23 mouse cellular contexts compared by ENCODE assay signal in genomic region chr12:30606743-30607142, GRCm38 (mm10). TPM values are rescaled to one million over a fixed set of nuclear protein-coding genes. Genes with fewer than 3 reads are reported as not detected.
A peak's percentile ranks its signal among the peaks of the same experiment; 100 is the strongest.
DNase-seq lines count a peak whose midpoint lies in the region; ATAC-seq lines count a peak whose summit lies in the region.
"Had no signal": no experiment of that assay in that cellular context is flagged by ENCODE, and none has a peak within 500 bp of the region (broad histone marks: within the 10 kb centered on the region; RNA-seq: fewer than 3 reads in every experiment).

No protein-coding gene starts in this region.

- H3K9ac ChIP-seq in heart, embryonic 11.5 days (ENCODE audit: low read depth, low read length) = no peak overlapping the region
- H3K9ac ChIP-seq: embryonic facial prominence, embryonic 15.5 days; forebrain, embryonic 15.5 days; neural tube, embryonic 12.5 days had no signal

- DNase-seq in heart, adult 9 months (ENCODE audit: low spot score in 2 of 2) = peak; percentile 5 to 11
- DNase-seq in lung, postnatal 25 days (ENCODE audit: low spot score) = peak; percentile 8
- no peak for DNase-seq in lung, postnatal 10 days
- DNase-seq in adrenal gland, postnatal 4 days (ENCODE audit: low spot score in 2 of 2) = no peak
- no peak for DNase-seq in neural tube, embryonic 10.5 days (ENCODE audit: extremely low spot score, low spot score)
- DNase-seq: adrenal gland, postnatal 10 days; B cell, adult 2 months; cerebellum, adult 8-10 months; gastrocnemius, postnatal 14 days; heart, adult 2 months; kidney, postnatal 25 days; midbrain, embryonic 14.5 days; right cerebral cortex, postnatal 4 days; thymus, postnatal 25 days had no signal

- no peak overlapping the region for H3K4me3 ChIP-seq in heart, embryonic 11.5 days (ENCODE audit: low read depth, low read length)
- H3K4me3 ChIP-seq: embryonic facial prominence, embryonic 15.5 days; forebrain, embryonic 15.5 days; heart, adult 2 months; hindbrain, embryonic 10.5 days; left cerebral cortex, adult 2 months; neural tube, embryonic 12.5 days had no signal

- no peak overlapping the region for H3K4me2 ChIP-seq in heart, embryonic 11.5 days
- H3K4me2 ChIP-seq: embryonic facial prominence, embryonic 15.5 days; forebrain, embryonic 15.5 days; neural tube, embryonic 12.5 days had no signal

- H3K4me1 ChIP-seq in heart, embryonic 11.5 days (ENCODE audit: control insufficient read depth, insufficient read depth, low read length) = no peaks in the 10 kb centered on the region
- H3K4me1 ChIP-seq: neural tube, embryonic 12.5 days had no signal

- H3K27ac ChIP-seq in heart, embryonic 11.5 days (ENCODE audit: low read depth, low read length) = no peak overlapping the region
- H3K27ac ChIP-seq: embryonic facial prominence, embryonic 15.5 days; forebrain, embryonic 15.5 days; heart, adult 2 months; hindbrain, embryonic 10.5 days; left cerebral cortex, adult 2 months; neural tube, embryonic 12.5 days had no signal

- no peak for ATAC-seq in heart, embryonic 11.5 days (replicated peaks; ENCODE audit: insufficient number of reproducible peaks, low FRiP score, low TSS enrichment)
- ATAC-seq in common myeloid progenitor, adult 5-6 weeks (replicated peaks; ENCODE audit: low read depth, poor library complexity, severe bottlenecking) = peak; percentile 58
- ATAC-seq: forebrain, embryonic 15.5 days; hindbrain, embryonic 16.5 days; intestine, embryonic 16.5 days had no signal

- no peaks in the 10 kb centered on the region for H3K36me3 ChIP-seq in heart, embryonic 11.5 days (ENCODE audit: control insufficient read depth, insufficient read depth, low read length)
- H3K36me3 ChIP-seq: embryonic facial prominence, embryonic 15.5 days; forebrain, embryonic 15.5 days; hindbrain, embryonic 10.5 days; neural tube, embryonic 12.5 days had no signal

- WGBS in heart, embryonic 11.5 days (ENCODE audit: insufficient replicate concordance) = 68% methylated on average over 8 of the region's 8 CpGs

- no peaks in the 10 kb centered on the region for H3K27me3 ChIP-seq in heart, embryonic 11.5 days (ENCODE audit: control insufficient read depth, insufficient read depth, low read length)
- H3K27me3 ChIP-seq: embryonic facial prominence, embryonic 15.5 days; forebrain, embryonic 15.5 days; neural tube, embryonic 12.5 days had no signal

- no peaks in the 10 kb centered on the region for H3K9me3 ChIP-seq in heart, embryonic 11.5 days (replicated peaks; ENCODE audit: control insufficient read depth, low read length)
- H3K9me3 ChIP-seq: embryonic facial prominence, embryonic 15.5 days; forebrain, embryonic 15.5 days; hindbrain, embryonic 10.5 days; neural tube, embryonic 12.5 days had no signal

RNA-seq across cellular contexts. Expression of gene Tmem18, which starts 22.5 kb away (rescaled TPM):
- polyA plus RNA-seq in heart, embryonic 11.5 days (2014; fragmentation: Nextera tagmentation; extraction: Ambion mirVana) = 13.7 and 15.7 TPM in 2 replicates
- total RNA-seq in common myeloid progenitor, adult 5-6 weeks (2017) = 12.0 and 12.3 TPM in 2 replicates
- total RNA-seq in adrenal gland, postnatal 4 days (2021) = 10 to 100 TPM; 30.1 to 31.0 TPM

Comparison
In these comparisons a context has a peak if more than half of its experiments do, and no peak if none do; other contexts are left out.
1. DNase-seq: peak in heart, adult 9 months (2 of 2) and lung, postnatal 25 days (single experiment); none in lung, postnatal 10 days (single experiment), adrenal gland, postnatal 4 days (0 of 2) and neural tube, embryonic 10.5 days (single experiment).